Mouse (Mus musculus): ENCODE results near the gene Smyd3. TPM values are rescaled to one million over a fixed set of nuclear protein-coding genes. Genes with fewer than 3 reads are reported as not detected.

Gene Smyd3
- polyA plus RNA-seq, 1 experiment from 2014 or later = 5.8 TPM

DNA sequence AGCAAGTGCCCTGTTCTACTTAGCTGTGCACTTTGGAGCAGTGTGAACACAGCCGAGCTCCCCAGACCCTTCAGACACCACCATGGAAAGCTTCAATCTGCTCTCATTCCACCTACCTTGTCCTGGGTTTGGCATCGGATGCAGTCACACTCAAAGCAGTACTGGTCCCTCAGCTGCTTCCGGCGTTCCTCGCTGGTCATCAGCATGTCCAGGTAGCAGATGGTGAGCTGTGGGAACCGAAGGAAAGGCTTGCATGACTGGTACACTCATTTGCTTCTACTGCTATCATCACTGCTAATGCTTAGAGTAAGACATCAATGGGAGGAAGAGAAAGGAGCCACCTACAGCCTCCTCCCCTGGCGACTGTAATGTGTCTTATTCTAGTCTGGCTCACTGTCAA, 431.6 kb downstream of the Smyd3 start:
- H3K4me2 ChIP-seq (replicated peaks; ENCODE audit: low read depth, low read length) = no peak overlapping the region
- 88% methylated on average over 7 of the region's 7 CpGs for whole genome bisulfite sequencing
- no peak for TF ChIP-seq CTCF (IDR thresholded peaks at IDR 0.05)
- TF ChIP-seq EP300 (IDR thresholded peaks at IDR 0.05) = no peak
- ATAC-seq (no peak), DNase-seq (ENCODE audit: low spot score) (no peak)
- no peak overlapping the region for H3K27ac ChIP-seq (ENCODE audit: low read length)
- no peaks in the 10 kb centered on the region for H3K4me1 ChIP-seq (ENCODE audit: insufficient read depth, low read depth, low read length)
- no peaks in the 10 kb centered on the region for H3K36me3 ChIP-seq (ENCODE audit: insufficient read depth, low read length)
- H3K9me3 ChIP-seq (ENCODE audit: low read length) = no peaks in the 10 kb centered on the region
- H3K9ac ChIP-seq (replicated peaks; ENCODE audit: low read depth) = no peak overlapping the region
- no peak overlapping the region for H3K4me3 ChIP-seq (ENCODE audit: low read depth, low read length)
- H3K27me3 ChIP-seq (replicated peaks; ENCODE audit: insufficient read depth, low read length) = no peaks in the 10 kb centered on the region

DNA sequence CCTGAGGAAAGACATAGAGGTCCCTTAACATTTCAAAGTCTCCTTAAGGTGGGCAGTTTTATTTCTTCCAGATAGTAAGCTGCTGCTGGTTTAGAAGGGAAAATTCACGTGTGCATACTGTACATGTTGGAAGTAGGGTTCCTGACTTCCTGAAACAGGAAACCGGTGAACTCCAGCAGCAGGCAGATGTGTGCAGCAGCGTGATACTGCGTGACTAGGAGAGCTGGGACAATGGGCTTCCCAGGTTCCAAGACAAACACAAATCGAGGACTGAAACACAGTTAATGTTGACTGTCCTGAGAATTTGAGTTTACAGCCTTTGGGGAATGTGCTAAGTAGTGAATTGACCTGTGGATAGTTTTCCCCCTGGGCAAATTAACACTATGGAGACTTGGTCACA, 434.7 kb downstream of the Smyd3 start:
- no peaks in the 10 kb centered on the region for H3K4me1 ChIP-seq (ENCODE audit: insufficient read depth, low read depth, low read length)
- no peak overlapping the region for H3K9ac ChIP-seq (replicated peaks; ENCODE audit: low read depth)
- TF ChIP-seq CTCF (IDR thresholded peaks at IDR 0.05) = no peak
- no peak for TF ChIP-seq EP300 (IDR thresholded peaks at IDR 0.05)
- DNase-seq (ENCODE audit: low spot score) = no peak
- WGBS = 29% methylated on average over 5 of the region's 5 CpGs
- no peak overlapping the region for H3K27ac ChIP-seq (ENCODE audit: low read length)
- no peak overlapping the region for H3K4me3 ChIP-seq (ENCODE audit: low read depth, low read length)
- no peaks in the 10 kb centered on the region for H3K36me3 ChIP-seq (ENCODE audit: insufficient read depth, low read length)
- no peak for ATAC-seq
- H3K4me2 ChIP-seq (replicated peaks; ENCODE audit: low read depth, low read length) = no peak overlapping the region
- no peaks in the 10 kb centered on the region for H3K27me3 ChIP-seq (replicated peaks; ENCODE audit: insufficient read depth, low read length)
- no peaks in the 10 kb centered on the region for H3K9me3 ChIP-seq (ENCODE audit: low read length)

DNA sequence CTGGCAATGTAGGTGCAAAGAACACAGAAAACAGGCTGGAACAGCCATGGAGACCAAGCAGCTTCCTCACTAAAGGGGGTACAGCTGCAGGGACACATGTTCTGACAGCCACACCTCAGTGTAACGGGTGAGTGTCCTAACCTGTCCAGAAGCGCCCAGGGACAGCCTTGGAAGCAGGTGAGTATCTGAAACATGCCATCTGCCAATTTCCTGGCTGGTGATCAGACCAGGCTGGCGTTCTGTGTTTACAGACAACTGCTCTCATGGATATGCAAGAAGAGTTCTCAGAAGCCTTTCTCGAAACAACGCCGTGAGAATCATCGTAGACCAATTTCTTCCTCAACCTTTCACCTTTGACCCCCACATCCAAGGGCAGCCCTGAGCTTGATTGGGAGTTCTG, 444.0 kb downstream of the Smyd3 start:
- Histone ChIP-seq H3K36me3 (ENCODE audit: insufficient read depth, low read length) (no peaks in the 10 kb centered on the region), H3K27ac (ENCODE audit: low read length) (no peak overlapping the region), H3K9me3 (ENCODE audit: low read length) (no peaks in the 10 kb centered on the region), H3K4me3 (ENCODE audit: low read depth, low read length) (no peak overlapping the region), H3K4me2 (replicated peaks; ENCODE audit: low read depth, low read length) (no peak overlapping the region), H3K27me3 (replicated peaks; ENCODE audit: insufficient read depth, low read length) (no peaks in the 10 kb centered on the region), H3K4me1 (ENCODE audit: insufficient read depth, low read depth, low read length) (no peaks in the 10 kb centered on the region), H3K9ac (replicated peaks; ENCODE audit: low read depth) (no peak overlapping the region)
- no peak for DNase-seq (ENCODE audit: low spot score)
- ATAC-seq = no peak
- WGBS = 82% methylated on average over 7 of the region's 7 CpGs
- no peak for TF ChIP-seq EP300 (IDR thresholded peaks at IDR 0.05)
- no peak for TF ChIP-seq CTCF (IDR thresholded peaks at IDR 0.05)

DNA sequence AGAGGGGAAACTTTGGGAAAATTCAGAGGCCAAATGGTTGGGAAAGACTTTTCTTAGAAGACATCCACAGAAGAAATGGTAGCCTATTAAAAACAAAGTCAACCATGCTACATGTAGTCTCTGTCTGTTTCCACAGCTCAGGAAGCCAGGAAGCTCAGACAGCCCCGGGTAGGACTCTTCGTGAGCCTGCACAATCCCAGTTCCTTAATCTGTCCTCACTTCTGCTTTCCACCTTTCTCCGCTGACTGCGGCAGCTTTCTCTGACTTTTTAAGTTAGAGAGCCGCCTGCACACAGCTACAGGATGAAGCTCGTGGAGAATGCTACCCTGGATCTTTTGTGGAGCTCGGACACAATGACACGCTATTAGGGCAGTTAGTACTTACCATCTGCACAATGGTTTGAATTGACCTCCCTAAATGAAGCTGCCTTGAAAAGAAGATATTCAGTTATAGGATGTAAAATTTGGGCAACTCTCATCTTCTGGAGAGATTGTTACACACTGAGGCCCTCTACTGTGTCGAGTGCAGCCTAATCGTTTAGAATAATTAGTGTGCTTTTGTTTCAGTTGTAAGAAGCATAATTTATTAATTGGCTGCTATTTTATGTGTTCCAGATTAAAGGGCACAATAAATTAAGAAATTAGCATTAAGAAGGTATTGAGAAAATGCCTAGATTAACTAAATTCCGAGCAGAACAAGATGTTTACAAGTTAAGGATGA, 444.7 kb downstream of the Smyd3 start:
- DNase-seq (ENCODE audit: low spot score) (peak; percentile 40), ATAC-seq (no peak)
- 75% methylated on average over 11 of the region's 11 CpGs for WGBS
- Histone ChIP-seq H3K4me2 (replicated peaks; ENCODE audit: low read depth, low read length) (no peak overlapping the region), H3K36me3 (ENCODE audit: insufficient read depth, low read length) (no peaks in the 10 kb centered on the region), H3K27me3 (replicated peaks; ENCODE audit: insufficient read depth, low read length) (no peaks in the 10 kb centered on the region), H3K4me3 (ENCODE audit: low read depth, low read length) (no peak overlapping the region), H3K27ac (ENCODE audit: low read length) (no peak overlapping the region), H3K9me3 (ENCODE audit: low read length) (no peaks in the 10 kb centered on the region), H3K9ac (replicated peaks; ENCODE audit: low read depth) (no peak overlapping the region), H3K4me1 (ENCODE audit: insufficient read depth, low read depth, low read length) (no peaks in the 10 kb centered on the region)
- 0 out of 2 replicates have a peak, but pooled peaks have one; percentile 3 for TF ChIP-seq CTCF (IDR thresholded peaks at IDR 0.05)
- TF ChIP-seq EP300 (IDR thresholded peaks at IDR 0.05) = no peak

DNA sequence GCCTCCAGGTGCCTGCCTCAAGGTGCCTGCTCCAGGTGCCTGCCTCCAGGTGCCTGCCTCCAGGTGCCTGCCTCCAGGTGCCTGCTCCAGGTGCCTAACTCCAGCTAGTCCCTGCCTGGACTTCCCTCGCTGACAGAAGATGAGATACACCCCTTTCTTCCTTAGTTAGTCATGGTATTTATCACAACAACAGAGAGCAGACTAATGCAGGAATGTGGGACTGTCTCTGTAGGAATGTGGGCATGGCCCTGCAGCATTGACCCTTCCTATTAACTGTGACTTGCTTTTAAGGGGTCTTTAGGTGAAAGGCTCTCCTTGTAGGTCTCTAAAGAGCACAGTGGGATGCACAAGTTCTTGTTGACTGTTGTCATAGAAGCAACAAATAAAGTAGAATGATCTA, 445.4 kb downstream of the Smyd3 start:
- Histone ChIP-seq H3K27me3 (replicated peaks; ENCODE audit: insufficient read depth, low read length) (no peaks in the 10 kb centered on the region), H3K36me3 (ENCODE audit: insufficient read depth, low read length) (no peaks in the 10 kb centered on the region), H3K27ac (ENCODE audit: low read length) (no peak overlapping the region), H3K9ac (replicated peaks; ENCODE audit: low read depth) (no peak overlapping the region), H3K9me3 (ENCODE audit: low read length) (no peaks in the 10 kb centered on the region), H3K4me3 (ENCODE audit: low read depth, low read length) (no peak overlapping the region), H3K4me2 (replicated peaks; ENCODE audit: low read depth, low read length) (no peak overlapping the region), H3K4me1 (ENCODE audit: insufficient read depth, low read depth, low read length) (no peaks in the 10 kb centered on the region)
- DNase-seq (ENCODE audit: low spot score) (no peak), ATAC-seq (no peak)
- TF ChIP-seq CTCF (IDR thresholded peaks at IDR 0.05) (no peak), EP300 (IDR thresholded peaks at IDR 0.05) (no peak)
- 57% methylated on average over 1 of the region's 1 CpGs for WGBS

- Histone ChIP-seq H3K27me3 (replicated peaks; ENCODE audit: insufficient read depth, low read length) (no peaks in the 10 kb centered on the region), H3K9ac (replicated peaks; ENCODE audit: low read depth) (no peak overlapping the region), H3K9me3 (ENCODE audit: low read length) (no peaks in the 10 kb centered on the region), H3K4me2 (replicated peaks; ENCODE audit: low read depth, low read length) (no peak overlapping the region), H3K27ac (ENCODE audit: low read length) (no peak overlapping the region), H3K36me3 (ENCODE audit: insufficient read depth, low read length) (no peaks in the 10 kb centered on the region), H3K4me1 (ENCODE audit: insufficient read depth, low read depth, low read length) (no peaks in the 10 kb centered on the region), H3K4me3 (ENCODE audit: low read depth, low read length) (no peak overlapping the region)
- no peak for ATAC-seq
- no peak for DNase-seq (ENCODE audit: low spot score)
- WGBS = 87% methylated on average over 1 of the region's 1 CpGs
- TF ChIP-seq EP300 (IDR thresholded peaks at IDR 0.05) (no peak), CTCF (IDR thresholded peaks at IDR 0.05) (no peak)
Measured at GRCm38 (mm10) chr1:179068990-179069389, 448.9 kb downstream of the Smyd3 start.

- DNase-seq (ENCODE audit: low spot score) (no peak), ATAC-seq (no peak)
- H3K36me3 ChIP-seq (ENCODE audit: insufficient read depth, low read length) = no peaks in the 10 kb centered on the region
- no peaks in the 10 kb centered on the region for H3K27me3 ChIP-seq (replicated peaks; ENCODE audit: insufficient read depth, low read length)
- H3K4me2 ChIP-seq (replicated peaks; ENCODE audit: low read depth, low read length) = no peak overlapping the region
- peaks cover 5% of the 10 kb centered on the region; the same call in 1 of the 2 replicates for H3K4me1 ChIP-seq (ENCODE audit: insufficient read depth, low read depth, low read length)
- H3K4me3 ChIP-seq (ENCODE audit: low read depth, low read length) = no peak overlapping the region
- 92% methylated on average over 2 of the region's 2 CpGs for WGBS
- no peaks in the 10 kb centered on the region for H3K9me3 ChIP-seq (ENCODE audit: low read length)
- TF ChIP-seq EP300 (IDR thresholded peaks at IDR 0.05) (no peak), CTCF (IDR thresholded peaks at IDR 0.05) (no peak)
- H3K27ac ChIP-seq (ENCODE audit: low read length) = no peak overlapping the region
- no peak overlapping the region for H3K9ac ChIP-seq (replicated peaks; ENCODE audit: low read depth)
Measured at GRCm38 (mm10) chr1:179065294-179065601, 452.6 kb downstream of the Smyd3 start.
